Mouse (Mus musculus) frontal cortex, adult 2 months (tissue): ENCODE results near the gene Vsig8. TPM values are rescaled to one million over a fixed set of nuclear protein-coding genes. Genes with fewer than 3 reads are reported as not detected.

Experiments used
- DNase-seq, 2 experiments: peaks; one replicate each; pipeline ENCODE4 v3.0.0; 2022; ENCODE audit warnings: low spot score in 1 of 2; ENCODE audit errors: extremely low spot score in 1 of 2
- polyA plus RNA-seq: library from polyadenylated mRNA; depleted of rRNA; stranded (reverse); fragments of >200 nt; gene quantifications from 2 replicates; pipeline ENCODE4 v1.2.3, GENCODE M21; 2012; rRNA removed

Gene Vsig8
- polyA plus RNA-seq, 1 experiment: 0.90 TPM

GRCm38 (mm10) chr1:172585612-172586567 lies 30.2 kb downstream of the Vsig8 start:
- DNase-seq: no peak

GRCm38 (mm10) chr1:172590385-172590784 lies 34.6 kb downstream of the Vsig8 start, which contains the start of gene Slamf8:
Gene Slamf8 (minus strand): TSS chr1:172590568.
- DNase-seq: peak in 1 of 2 experiments; percentile 29

GRCm38 (mm10) chr1:172593321-172593720 lies 37.6 kb downstream of the Vsig8 start:
- DNase-seq: no peak

DNA sequence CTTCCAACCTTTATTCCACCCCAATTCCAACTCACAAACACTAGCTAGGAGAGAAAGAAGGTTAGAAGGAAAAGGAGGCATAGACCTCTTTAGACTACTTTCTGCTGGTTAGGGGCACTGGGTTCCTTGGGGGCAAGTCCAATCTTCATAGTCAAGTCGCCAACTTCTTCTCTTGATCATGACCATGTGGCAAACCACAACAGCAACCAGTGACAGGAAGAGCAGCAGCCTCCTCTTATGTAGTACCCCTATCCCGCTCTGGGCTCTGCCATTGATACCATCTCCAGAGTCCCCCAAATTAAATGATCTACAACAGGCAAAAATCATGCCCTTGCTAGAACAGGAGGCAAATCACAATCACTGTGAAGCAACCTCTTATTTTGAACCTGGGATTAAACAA lies 38.2 kb downstream of the Vsig8 start:
- DNase-seq: no peak

DNA sequence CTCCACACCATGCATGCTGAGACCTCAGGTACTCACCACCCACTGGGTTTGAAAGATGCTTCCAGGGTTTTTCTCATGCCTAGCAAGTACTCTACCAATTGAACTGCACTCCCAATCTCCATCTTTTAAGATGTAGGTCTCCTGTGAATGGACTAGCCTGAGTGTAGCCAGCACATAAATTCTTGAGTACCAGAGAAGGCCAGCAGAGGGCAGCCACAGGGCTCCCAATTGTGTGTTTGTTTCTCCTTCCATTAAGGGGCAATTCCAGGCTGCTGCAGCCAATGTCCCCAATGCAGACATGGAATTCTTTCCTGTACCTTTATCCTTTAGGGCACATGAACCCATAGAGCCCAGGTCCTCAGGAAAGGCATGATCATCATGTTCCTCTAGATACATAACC lies 38.8 kb downstream of the Vsig8 start:
- peak in 1 of 2 experiments; percentile 66 for DNase-seq

- no peak for DNase-seq
Observed at GRCm38 (mm10) chr1:172602326-172602725, 46.6 kb downstream of the Vsig8 start, which contains the start of gene Fcrl6. Gene Fcrl6 (minus strand): TSS chr1:172602551.

- no peak for DNase-seq
Observed at GRCm38 (mm10) chr1:172611304-172611703, 55.6 kb downstream of the Vsig8 start.

DNA sequence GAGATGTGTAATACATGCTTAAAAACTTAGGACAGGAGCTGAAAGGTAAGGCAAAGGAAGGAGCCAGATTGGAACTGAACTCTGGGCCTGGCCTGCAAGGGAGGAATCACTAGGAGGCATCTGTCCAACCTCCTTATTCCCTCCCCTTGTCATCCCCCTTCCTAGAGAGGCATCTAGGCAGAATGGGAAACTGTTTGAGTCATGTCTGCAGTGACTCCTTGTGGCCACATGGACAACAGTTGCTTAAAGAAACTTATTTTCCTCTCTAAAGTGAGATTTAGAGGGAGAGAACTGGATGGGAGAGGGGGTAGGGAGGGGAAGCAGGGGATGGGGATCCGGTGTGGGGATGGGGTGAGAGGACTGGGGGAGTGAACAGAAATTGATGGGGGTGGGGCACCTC lies 57.0 kb downstream of the Vsig8 start:
- DNase-seq: no peak

Other genes with a start within 250 kb of the Vsig8 start
- gene Kcnj9, start 226.6 kb upstream of the Vsig8 start, polyA plus RNA-seq: 102 and 111 TPM in 2 replicates
- 112 and 122 TPM in 2 replicates for gene Kcnj10, start 214.7 kb upstream of the Vsig8 start, polyA plus RNA-seq
- gene Pigm, start 179.4 kb upstream of the Vsig8 start, polyA plus RNA-seq: 6.6 and 7.2 TPM in 2 replicates
- gene Slamf9, start 80.6 kb upstream of the Vsig8 start, polyA plus RNA-seq: 1.1 and 1.8 TPM in 2 replicates
- 13.3 and 16.3 TPM in 2 replicates for gene Igsf9, start 74.2 kb upstream of the Vsig8 start, polyA plus RNA-seq
- gene Tagln2, start 55.9 kb upstream of the Vsig8 start, polyA plus RNA-seq: 19.1 and 19.9 TPM in 2 replicates
- gene Cfap45, start 35.1 kb upstream of the Vsig8 start, polyA plus RNA-seq: 3.4 and 4.5 TPM in 2 replicates
- 0.28 and 0.44 TPM in 2 replicates for gene Slamf8, start 34.6 kb downstream of the Vsig8 start, polyA plus RNA-seq
- 0.06 and 0.13 TPM in 2 replicates for gene Fcrl6, start 46.6 kb downstream of the Vsig8 start, polyA plus RNA-seq
- gene Dusp23, start 77.0 kb downstream of the Vsig8 start, polyA plus RNA-seq: 14.7 and 15.8 TPM in 2 replicates
- gene Crp, start 142.1 kb downstream of the Vsig8 start, polyA plus RNA-seq: not detected in 2 replicates